Mouse (Mus musculus) kidney, embryonic 14.5 days (tissue): ENCODE results near the gene Lhx5. TPM values are rescaled to one million over a fixed set of nuclear protein-coding genes. Genes with fewer than 3 reads are reported as not detected.

Source experiments
- ATAC-seq: fragments of 200-750 bp; cut with Nextera tagmentation; 2 replicates; pipeline ENCODE4 v1.8.0; 2017; ENCODE audit warnings: moderate number of reproducible peaks, mild to moderate bottlenecking, moderate TSS enrichment, moderate library complexity; ENCODE audit not compliant: low FRiP score, low TSS enrichment
- H3K27ac ChIP-seq: fragments of 300-500 bp; sonication (generic); 2 replicates; pipeline ENCODE4 v1.5.1; 2014; ENCODE audit warnings: low read depth, mild to moderate bottlenecking, low read length, moderate library complexity, mixed read lengths
- H3K27me3 ChIP-seq: fragments of 300-500 bp; sonication (generic); 2 replicates; pipeline ENCODE4 v1.6.1; 2014; ENCODE audit warnings: mild to moderate bottlenecking, low read length; ENCODE audit not compliant: control insufficient read depth, insufficient read depth
- H3K36me3 ChIP-seq: fragments of 300-500 bp; sonication (generic); 2 replicates; pipeline ENCODE4 v1.6.1; 2014; ENCODE audit warnings: low read length, mixed read lengths; ENCODE audit not compliant: control insufficient read depth, insufficient read depth
- H3K4me1 ChIP-seq: fragments of 300-500 bp; sonication (generic); 2 replicates; pipeline ENCODE4 v1.6.1; 2014; ENCODE audit warnings: low read length, mixed read lengths; ENCODE audit not compliant: control insufficient read depth, insufficient read depth
- H3K4me2 ChIP-seq: fragments of 300-500 bp; sonication (generic); replicated peaks from 2 replicates; pipeline ENCODE4 v1.6.1; 2014; ENCODE audit warnings: low read depth, mild to moderate bottlenecking, low read length
- H3K4me3 ChIP-seq: fragments of 300-500 bp; sonication (generic); 2 replicates; pipeline ENCODE4 v1.5.1; 2014; ENCODE audit warnings: mild to moderate bottlenecking, low read length
- H3K9ac ChIP-seq: fragments of 300-500 bp; sonication (generic); 2 replicates; pipeline ENCODE4 v1.6.1; 2014; ENCODE audit warnings: low read depth, mild to moderate bottlenecking, low read length, moderate library complexity
- H3K9me3 ChIP-seq: fragments of 300-500 bp; sonication (generic); 2 replicates; pipeline ENCODE4 v1.6.1; 2016; ENCODE audit warnings: low read length; ENCODE audit not compliant: control insufficient read depth
- WGBS: fragments of 180-500 bp; shearing (Covaris S2); extraction: QIAGEN DNeasy Blood & Tissue Kit; methylation state at CpG from one replicate; pipeline ENCODE4 v1.1.7; 2014; 5-methylcytosine and 5-hydroxymethylcytosine counted together
- polyA plus RNA-seq: library from polyadenylated mRNA; unstranded; fragments of >200 nt; fragmentation: Nextera tagmentation; extraction: Ambion mirVana; gene quantifications from 2 replicates; pipeline ENCODE4 v1.2.1, GENCODE M21; 2014

Lhx5 gene
- polyA plus RNA-seq, 1 experiment from 2014 or later: not detected

GRCm38 (mm10) chr5:120409385-120410378, 21.8 kb upstream of the Lhx5 start:
- H3K4me2 ChIP-seq: peak overlapping the region; percentile 25
- no peaks in the 10 kb centered on the region for H3K4me1 ChIP-seq
- 1% methylated on average over 41 of the region's 41 CpGs for WGBS
- no peak overlapping the region for H3K9ac ChIP-seq
- peaks cover 24% of the 10 kb centered on the region for H3K27me3 ChIP-seq
- H3K36me3 ChIP-seq: no peaks in the 10 kb centered on the region
- H3K27ac ChIP-seq: no peak overlapping the region
- 0 out of 2 replicates have a peak, but pooled peaks cover 4% of the 10 kb centered on the region for H3K9me3 ChIP-seq
- 0 out of 2 replicates have a peak overlapping the region, but pooled peaks have one; percentile 6 for H3K4me3 ChIP-seq
- ATAC-seq: no peak

- Histone ChIP-seq H3K9ac (no peak overlapping the region), H3K27me3 (peaks cover 32% of the 10 kb centered on the region), H3K9me3 (0 out of 2 replicates have a peak, but pooled peaks cover 4% of the 10 kb centered on the region), H3K27ac (no peak overlapping the region), H3K4me1 (no peaks in the 10 kb centered on the region), H3K4me3 (no peak overlapping the region), H3K36me3 (no peaks in the 10 kb centered on the region), H3K4me2 (no peak overlapping the region)
- 82% methylated on average over 6 of the region's 6 CpGs for WGBS
- ATAC-seq: no peak
These were observed 18.1 kb upstream of the Lhx5 start for GRCm38 (mm10) chr5:120413436-120413835.

GRCm38 (mm10) chr5:120420106-120420505, 11.4 kb upstream of the Lhx5 start:
- no peak overlapping the region for H3K27ac ChIP-seq
- H3K9ac ChIP-seq: no peak overlapping the region
- WGBS: 79% methylated on average over 8 of the region's 8 CpGs
- peaks cover 53% of the 10 kb centered on the region for H3K27me3 ChIP-seq
- H3K36me3 ChIP-seq: no peaks in the 10 kb centered on the region
- no peaks in the 10 kb centered on the region for H3K4me1 ChIP-seq
- no peak overlapping the region for H3K4me2 ChIP-seq
- H3K9me3 ChIP-seq: no peaks in the 10 kb centered on the region
- ATAC-seq: no peak
- no peak overlapping the region for H3K4me3 ChIP-seq

- Histone ChIP-seq H3K27me3 (peaks cover 80% of the 10 kb centered on the region), H3K9ac (no peak overlapping the region), H3K27ac (no peak overlapping the region), H3K4me3 (no peak overlapping the region), H3K4me2 (no peak overlapping the region), H3K9me3 (no peaks in the 10 kb centered on the region), H3K36me3 (no peaks in the 10 kb centered on the region), H3K4me1 (no peaks in the 10 kb centered on the region)
- WGBS: 1% methylated on average over 19 of the region's 19 CpGs
- peak; percentile 66; the same call in 1 of the 2 replicates for ATAC-seq
These were observed 7.5 kb upstream of the Lhx5 start for GRCm38 (mm10) chr5:120424039-120424438.

GRCm38 (mm10) chr5:120424657-120425056, 6.8 kb upstream of the Lhx5 start:
- Histone ChIP-seq H3K9me3 (no peaks in the 10 kb centered on the region), H3K27me3 (peaks cover 86% of the 10 kb centered on the region), H3K36me3 (no peaks in the 10 kb centered on the region), H3K4me3 (no peak overlapping the region), H3K9ac (no peak overlapping the region), H3K4me1 (no peaks in the 10 kb centered on the region), H3K27ac (no peak overlapping the region), H3K4me2 (no peak overlapping the region)
- WGBS: under 1% methylated on average over 11 of the region's 11 CpGs
- no peak for ATAC-seq

GRCm38 (mm10) chr5:120425711-120426110, 5.8 kb upstream of the Lhx5 start:
- no peak for ATAC-seq
- under 1% methylated on average over 14 of the region's 20 CpGs for WGBS
- H3K27ac ChIP-seq: no peak overlapping the region
- no peaks in the 10 kb centered on the region for H3K36me3 ChIP-seq
- no peak overlapping the region for H3K4me3 ChIP-seq
- no peak overlapping the region for H3K4me2 ChIP-seq
- H3K27me3 ChIP-seq: peaks cover 90% of the 10 kb centered on the region
- no peaks in the 10 kb centered on the region for H3K9me3 ChIP-seq
- H3K4me1 ChIP-seq: no peaks in the 10 kb centered on the region
- H3K9ac ChIP-seq: no peak overlapping the region

GRCm38 (mm10) chr5:120426572-120426971, 4.9 kb upstream of the Lhx5 start:
- Histone ChIP-seq H3K4me3 (no peak overlapping the region), H3K36me3 (no peaks in the 10 kb centered on the region), H3K4me2 (no peak overlapping the region), H3K27ac (no peak overlapping the region), H3K4me1 (no peaks in the 10 kb centered on the region), H3K9ac (no peak overlapping the region), H3K27me3 (peaks cover 93% of the 10 kb centered on the region), H3K9me3 (no peaks in the 10 kb centered on the region)
- no peak for ATAC-seq
- under 1% methylated on average over 10 of the region's 10 CpGs for WGBS

GRCm38 (mm10) chr5:120427451-120427938, 4.0 kb upstream of the Lhx5 start:
- no peak for ATAC-seq
- no peak overlapping the region for H3K4me2 ChIP-seq
- WGBS: under 1% methylated on average over 33 of the region's 33 CpGs
- H3K27me3 ChIP-seq: peaks cover 94% of the 10 kb centered on the region
- H3K9me3 ChIP-seq: no peaks in the 10 kb centered on the region
- no peaks in the 10 kb centered on the region for H3K36me3 ChIP-seq
- H3K4me3 ChIP-seq: no peak overlapping the region
- no peak overlapping the region for H3K27ac ChIP-seq
- H3K9ac ChIP-seq: no peak overlapping the region
- peaks cover 3% of the 10 kb centered on the region; the same call in 1 of the 2 replicates for H3K4me1 ChIP-seq
